Mouse (Mus musculus) small intestine, adult 2 months (tissue): Measurements from ENCODE around the gene Gucy1b2.

Experiments
- CTCF ChIP-seq: fragments of 200-500 bp; IDR thresholded peaks from 2 replicates; pipeline ENCODE4 v1.5.1; 2012; ENCODE audit warnings: low read depth, mild to moderate bottlenecking, control low read depth, inconsistent platforms, low read length, moderate library complexity, mixed read lengths; ENCODE audit not compliant: insufficient replicate concordance, insufficient read length; ENCODE audit errors: extremely low read depth
- POLR2A ChIP-seq: fragments of 200-500 bp; IDR thresholded peaks from 2 replicates; pipeline ENCODE4 v1.6.1; 2012; ENCODE audit warnings: low read depth, mild to moderate bottlenecking, control low read depth, inconsistent platforms, low read length, moderate library complexity

DNA sequence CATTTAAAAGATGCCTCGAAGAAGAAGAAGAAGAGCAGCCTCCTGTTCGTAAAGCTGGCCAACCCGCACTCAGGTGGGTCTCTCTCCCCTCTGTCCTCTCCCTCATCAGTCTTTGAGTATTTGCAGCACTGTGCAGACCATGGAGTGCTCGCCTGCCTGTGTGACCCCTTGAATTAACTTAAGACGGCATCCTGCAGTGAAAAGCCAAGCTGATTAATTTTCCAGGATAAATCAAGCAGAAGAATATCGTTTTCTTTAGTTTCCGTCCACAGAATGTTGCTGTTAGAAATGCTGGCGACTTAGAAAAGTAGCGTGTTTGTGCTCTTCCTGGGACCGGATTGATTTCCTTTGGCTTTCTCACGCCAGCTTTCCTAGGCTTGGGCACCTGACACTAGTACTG, 109.5 kb downstream of the Gucy1b2 start:
- TF ChIP-seq CTCF (no peak), POLR2A (no peak)
